Comparison of ENCODE assay signal across 8 mouse cellular contexts in genomic region chr16:38452442-38453202, GRCm38 (mm10). TPM values are rescaled to one million over a fixed set of nuclear protein-coding genes. Genes with fewer than 3 reads are reported as not detected.
A peak's percentile ranks its signal among the peaks of the same experiment; 100 is the strongest.
DNase-seq lines count a peak whose midpoint lies in the region; ATAC-seq and TF ChIP-seq lines count a peak whose summit lies in the region.

TSS of gene Adprh (minus strand) at chr16:38452703.

- H3K79me3 ChIP-seq in C2C12 (ENCODE audit: low read depth), result peaks cover 6% of the 10 kb centered on the region

- H3ac ChIP-seq in C2C12 (ENCODE audit: control insufficient read depth, insufficient read length, low read depth), result peak within 1 kb of the TSS; percentile 98

- H3K4me2 ChIP-seq in heart, embryonic 13.5 days, result peak within 1 kb of the TSS; percentile 79
- H3K4me2 ChIP-seq in liver, embryonic 12.5 days, result peak within 1 kb of the TSS; percentile 84
- H3K4me2 ChIP-seq in stomach, embryonic 15.5 days, result peak within 1 kb of the TSS; percentile 60

- H3K9ac ChIP-seq in heart, embryonic 13.5 days, result peak within 1 kb of the TSS; percentile 97
- peak within 1 kb of the TSS; percentile 87 for H3K9ac ChIP-seq in liver, embryonic 12.5 days
- peak within 1 kb of the TSS; percentile 77 for H3K9ac ChIP-seq in stomach, embryonic 15.5 days

- H3K27ac ChIP-seq in heart, embryonic 13.5 days (replicated peaks), result peak within 1 kb of the TSS; percentile 92
- H3K27ac ChIP-seq in liver, embryonic 12.5 days, result peak within 1 kb of the TSS; percentile 85
- peak within 1 kb of the TSS; percentile 93 for H3K27ac ChIP-seq in stomach, embryonic 15.5 days

- peaks cover 21% of the 10 kb centered on the region for H3K36me3 ChIP-seq in C2C12 (ENCODE audit: control insufficient read depth, insufficient read depth)
- peaks cover 32% of the 10 kb centered on the region for H3K36me3 ChIP-seq in heart, embryonic 13.5 days
- H3K36me3 ChIP-seq in liver, embryonic 12.5 days, result peaks cover 28% of the 10 kb centered on the region
- no peaks in the 10 kb centered on the region for H3K36me3 ChIP-seq in stomach, embryonic 15.5 days

- DNase-seq in brain, embryonic 18.5 days (ENCODE audit: low read depth, low spot score), result peak; percentile 64
- peak; percentile 97 for DNase-seq in kidney, postnatal 10 days
- DNase-seq in natural killer cell, adult 2 months (ENCODE audit: low spot score in 2 of 2), result peak; percentile 80 to 84

- peaks cover 19% of the 10 kb centered on the region for H3K4me1 ChIP-seq in heart, embryonic 13.5 days
- H3K4me1 ChIP-seq in liver, embryonic 12.5 days, result peaks cover 43% of the 10 kb centered on the region
- peaks cover 8% of the 10 kb centered on the region; the same call in 1 of the 2 replicates for H3K4me1 ChIP-seq in stomach, embryonic 15.5 days

- H3K27me3 ChIP-seq in C2C12 (ENCODE audit: control insufficient read depth, insufficient read depth, insufficient read length), result no peaks in the 10 kb centered on the region
- H3K27me3 ChIP-seq in heart, embryonic 13.5 days (replicated peaks), result 0 out of 2 replicates have a peak, but pooled peaks cover 3% of the 10 kb centered on the region
- H3K27me3 ChIP-seq in liver, embryonic 12.5 days (replicated peaks), result no peaks in the 10 kb centered on the region
- H3K27me3 ChIP-seq in stomach, embryonic 15.5 days (replicated peaks), result no peaks in the 10 kb centered on the region

- peak within 1 kb of the TSS; percentile 46 for H3K4me3 ChIP-seq in C2C12 (ENCODE audit: insufficient read depth, poor library complexity, severe bottlenecking)
- H3K4me3 ChIP-seq in heart, embryonic 13.5 days, result peak within 1 kb of the TSS; percentile 85
- H3K4me3 ChIP-seq in liver, embryonic 12.5 days, result peak within 1 kb of the TSS; percentile 74
- H3K4me3 ChIP-seq in stomach, embryonic 15.5 days (replicated peaks), result peak within 1 kb of the TSS; percentile 75

- ATAC-seq in erythroid progenitor cell, adult 5-6 weeks (replicated peaks; ENCODE audit: low FRiP score, poor library complexity, severe bottlenecking), result peak; percentile 94
- peak; percentile 89 for ATAC-seq in heart, embryonic 13.5 days (ENCODE audit: extremely low read depth, insufficient number of reproducible peaks, low FRiP score, low TSS enrichment)
- ATAC-seq in liver, embryonic 12.5 days, result peak; percentile 94
- ATAC-seq in stomach, embryonic 15.5 days (ENCODE audit: insufficient read depth, low FRiP score, low read depth), result peak; percentile 97

- no peak for TF ChIP-seq CTCF in C2C12 (IDR thresholded peaks at IDR 0.05; ENCODE audit: control insufficient read depth, insufficient read depth, insufficient read length)

- H3K9me3 ChIP-seq in heart, embryonic 13.5 days, result no peaks in the 10 kb centered on the region
- H3K9me3 ChIP-seq in liver, embryonic 12.5 days (replicated peaks), result no peaks in the 10 kb centered on the region
- no peaks in the 10 kb centered on the region for H3K9me3 ChIP-seq in stomach, embryonic 15.5 days

- peaks cover 15% of the 10 kb centered on the region for H3K79me2 ChIP-seq in C2C12 (ENCODE audit: control insufficient read depth, insufficient read depth)

- WGBS in heart, embryonic 13.5 days, result under 1% methylated on average over 61 of the region's 61 CpGs
- under 1% methylated on average over 61 of the region's 61 CpGs for WGBS in liver, embryonic 12.5 days (ENCODE audit: insufficient replicate concordance)
- under 1% methylated on average over 54 of the region's 61 CpGs for WGBS in stomach, embryonic 15.5 days

TF ChIP-seq in C2C12, 6 proteins besides CTCF, POLR2A, EP300 and RAD21:
- TF ChIP-seq MYOD1 (IDR thresholded peaks at IDR 0.05; ENCODE audit: control insufficient read depth, insufficient read length, low read depth) (no peak), MAX (IDR thresholded peaks at IDR 0.05) (peak; percentile 52)

RNA-seq across cellular contexts. Expression of gene Adprh, which starts in this region (rescaled TPM):
- polyA plus RNA-seq in C2C12 (2012; fragmentation: generic; extraction: Trizol), result 52.2 TPM
- 1.8 and 6.7 TPM in 2 replicates for total RNA-seq in erythroid progenitor cell, adult 5-6 weeks (2015; ENCODE audit: low replicate concordance)
- total RNA-seq in erythroid progenitor cell, adult 5-6 weeks (2017; ENCODE audit: low replicate concordance), result 1.9 and 4.1 TPM in 2 replicates
- 92.3 and 102 TPM in 2 replicates for polyA plus RNA-seq in heart, embryonic 13.5 days (2015; fragmentation: Nextera tagmentation; extraction: Ambion mirVana)
- polyA plus RNA-seq in liver, embryonic 12.5 days (2016; fragmentation: Nextera tagmentation; extraction: Ambion mirVana), result 50.8 and 53.5 TPM in 2 replicates
- 77.1 and 80.4 TPM in 2 replicates for polyA plus RNA-seq in stomach, embryonic 15.5 days (2015; fragmentation: Nextera tagmentation; extraction: Ambion mirVana)

Comparison
In these comparisons a context has a peak if more than half of its experiments do, and no peak if none do; other contexts are left out.
1. Peak in every context shown above with its lines: DNase-seq, ATAC-seq, H3K4me3 ChIP-seq and H3K27ac ChIP-seq.